Mouse (Mus musculus) heart, adult 18-20 months (tissue): ENCODE results near the gene Osbpl3. TPM values are rescaled to one million over a fixed set of nuclear protein-coding genes. Genes with fewer than 3 reads are reported as not detected.
"Not testable (repeated sequence)": the region's sequence is repeated elsewhere in the genome, so short reads cannot be mapped to it uniquely, and the experiment has no call there.

ENCODE experiments used
- DNase-seq, 2 experiments: peaks; one replicate each; pipeline ENCODE4 v3.0.0; 2021 to 2022; ENCODE audit warnings: mixed read lengths in 1 of 2
- total RNA-seq, 2 experiments: library from RNA; stranded (reverse); gene quantifications; 2 replicates each; pipeline ENCODE4 v1.2.3; 2021

The Osbpl3 gene
- total RNA-seq, 2 experiments from 2014 or later, result 23.9 to 25.5 TPM

DNA sequence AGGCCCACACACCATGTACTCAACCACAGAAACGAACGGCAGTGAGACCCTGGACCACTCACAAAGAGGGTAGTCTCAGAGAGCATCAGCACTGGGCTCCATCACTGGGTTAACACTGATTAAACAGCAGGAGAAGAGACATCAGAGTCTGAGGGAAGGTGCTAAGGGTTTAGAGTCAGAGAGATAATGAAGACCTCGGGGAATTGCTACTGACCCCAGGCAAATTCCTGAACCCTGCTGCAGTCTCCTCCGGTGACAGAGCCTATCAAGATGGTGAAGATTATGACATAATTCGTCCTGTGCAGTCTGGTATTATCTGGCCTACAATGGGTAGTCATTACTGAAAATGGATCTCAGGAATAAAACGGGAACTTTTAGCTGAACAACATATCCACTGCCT, 2.4 kb downstream of the Osbpl3 start:
- DNase-seq, result no peak

DNA sequence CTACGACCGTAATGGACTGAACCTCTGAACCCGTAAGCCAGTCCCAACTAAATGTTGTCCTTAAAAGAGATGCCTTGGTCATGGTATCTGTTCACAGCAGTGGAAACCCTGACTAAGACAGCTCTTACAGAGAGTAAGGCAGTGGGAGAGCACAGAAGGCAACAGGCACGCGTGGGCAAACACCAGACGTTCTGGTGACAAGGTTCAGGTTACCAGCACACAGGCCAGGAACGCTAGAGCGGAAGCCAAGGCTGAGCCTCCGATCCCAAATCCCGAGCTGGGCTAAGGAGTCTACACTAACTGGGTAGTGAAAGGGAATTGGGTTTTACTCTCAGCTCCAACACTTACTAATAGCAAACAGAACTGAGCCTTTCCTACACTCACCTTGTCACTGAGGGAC, 3.8 kb downstream of the Osbpl3 start:
- no peak for DNase-seq

DNA sequence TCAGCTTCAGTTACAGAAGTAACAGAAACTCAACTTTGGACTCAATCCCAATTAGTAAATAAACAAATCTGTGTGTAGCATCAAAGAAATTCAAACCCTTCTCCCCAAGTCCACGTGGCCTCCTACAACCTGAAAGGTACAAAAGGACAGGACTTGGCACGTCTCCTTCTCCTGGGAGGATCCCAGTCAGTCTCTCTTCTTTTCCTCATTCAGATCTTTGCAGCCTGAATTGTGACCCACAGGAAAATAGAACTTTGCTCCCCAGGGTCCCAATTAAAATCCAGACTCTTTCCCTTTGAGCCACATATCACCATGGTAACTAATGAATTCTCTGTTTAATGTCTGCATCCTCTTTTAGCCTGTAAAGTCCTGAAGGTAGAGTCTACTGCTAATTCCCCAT, 10.4 kb downstream of the Osbpl3 start:
- no peak for DNase-seq

DNA sequence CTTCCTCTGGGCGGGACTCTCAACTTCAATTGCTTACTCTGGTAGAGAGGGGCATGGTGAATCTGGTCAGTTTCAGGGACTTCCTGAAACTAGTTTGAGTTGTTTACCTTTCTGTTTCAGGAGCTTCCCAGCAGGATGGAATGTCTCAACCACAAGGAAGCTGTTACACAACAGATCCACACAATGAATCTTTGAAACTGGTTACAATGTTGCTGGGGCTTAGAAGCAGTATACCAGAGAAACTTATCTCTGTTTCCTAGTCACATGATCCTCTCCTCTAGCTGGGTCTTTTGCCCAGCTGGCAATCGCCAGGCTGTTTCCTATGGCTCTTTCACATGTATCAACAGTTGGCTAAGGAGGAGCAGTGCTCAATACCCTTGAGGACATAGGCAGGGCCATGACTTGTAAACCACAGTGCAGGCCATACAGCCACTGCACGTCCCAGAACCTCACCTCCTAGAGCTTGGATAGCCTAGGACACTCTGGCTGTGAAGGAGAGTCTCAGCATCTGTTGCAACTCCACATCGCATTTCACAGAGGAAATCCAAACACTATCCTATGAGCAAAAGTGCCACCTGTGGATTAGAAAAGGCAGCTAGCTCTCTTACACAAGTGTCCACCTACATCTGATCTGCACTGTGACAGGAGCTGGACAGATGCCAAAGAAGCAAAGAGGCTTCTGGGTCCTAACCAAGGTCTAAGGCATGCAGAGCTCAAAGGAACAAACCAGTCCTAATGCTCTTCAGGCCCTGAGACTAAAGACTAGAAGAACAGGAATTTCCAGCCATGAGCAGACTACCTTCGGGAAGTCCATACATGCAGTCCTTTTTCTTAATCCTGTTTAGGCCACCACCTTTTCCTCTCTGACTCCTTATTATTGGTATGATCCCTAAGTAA, 14.8 kb downstream of the Osbpl3 start:
- no peak for DNase-seq

DNA sequence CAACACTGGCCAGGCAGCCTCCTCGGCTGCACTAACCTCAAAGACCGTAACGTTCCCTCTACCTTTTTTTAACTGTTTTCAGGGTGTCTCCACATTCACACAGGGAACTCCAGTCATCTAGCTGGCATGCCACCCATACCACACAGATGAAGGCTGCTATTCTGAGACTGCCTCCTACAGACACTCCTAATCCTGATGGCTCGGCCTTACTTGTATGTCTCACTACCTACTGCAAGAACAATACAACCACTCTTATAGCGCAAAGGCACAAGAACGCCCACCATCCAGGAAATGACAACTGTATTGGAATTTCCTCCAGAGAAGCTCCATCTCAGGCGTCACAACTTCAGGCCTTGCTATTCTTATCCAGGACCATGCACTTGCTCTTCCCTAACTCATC, 15.8 kb downstream of the Osbpl3 start:
- DNase-seq, result no peak

DNA sequence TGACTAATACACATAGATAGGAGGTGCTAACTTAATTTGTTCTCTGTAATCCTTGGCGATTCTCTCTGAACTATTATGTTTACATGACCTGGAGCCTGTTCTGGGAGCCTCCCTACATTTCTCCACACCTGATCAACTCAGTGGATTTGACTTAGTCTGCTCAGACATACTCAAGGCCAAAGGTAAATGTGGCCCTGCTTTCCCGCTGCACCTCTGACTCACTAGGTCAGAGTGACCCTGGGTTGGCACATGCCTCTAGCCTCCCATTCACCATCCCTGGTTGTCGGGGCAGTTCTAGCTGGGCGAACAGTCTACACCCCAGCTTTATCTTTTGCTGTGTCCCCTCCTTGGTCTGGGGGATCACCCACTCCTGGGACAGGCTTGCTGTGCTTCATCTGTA, 17.1 kb downstream of the Osbpl3 start:
- not testable (repeated sequence) for DNase-seq

DNA sequence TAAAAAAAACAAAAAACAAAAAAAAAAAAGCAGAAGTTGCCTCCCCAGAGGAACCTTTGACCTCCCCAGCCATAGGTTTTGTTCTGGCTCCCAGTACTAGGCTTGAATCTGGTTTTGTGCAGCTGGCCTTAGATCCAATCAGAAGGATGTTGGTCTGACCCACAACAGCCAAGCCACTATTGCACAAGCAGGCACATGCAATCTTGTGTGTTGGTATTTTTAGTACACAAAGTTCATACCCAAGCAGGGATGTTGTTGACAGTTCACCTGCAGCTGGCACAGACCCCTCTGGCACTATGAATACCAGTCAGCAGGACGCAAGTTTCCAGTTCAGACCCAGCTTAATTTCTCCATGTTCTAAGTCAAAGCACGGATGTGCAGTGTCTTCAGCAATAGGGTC, 18.2 kb downstream of the Osbpl3 start:
- peak; percentile 64 to 67 for DNase-seq

DNA sequence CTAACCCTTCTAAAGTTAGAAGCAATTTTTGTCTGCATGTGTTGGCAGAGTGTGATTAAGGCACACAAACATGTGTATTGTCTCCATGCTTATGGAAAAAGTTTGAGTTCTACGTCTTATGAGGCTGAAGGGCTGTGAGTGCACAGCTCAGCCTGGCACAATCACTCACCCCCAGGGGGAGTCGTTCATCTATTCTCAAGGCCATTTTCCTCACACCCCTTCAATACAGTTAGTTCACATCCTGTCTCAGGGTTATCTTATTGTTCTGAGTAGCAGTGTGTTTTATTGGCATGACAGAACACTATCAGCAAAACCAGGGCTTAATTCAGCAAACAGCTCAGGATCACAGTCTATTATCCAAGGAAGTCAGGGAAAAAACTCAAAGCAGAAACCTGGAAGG, 19.3 kb downstream of the Osbpl3 start:
- no peak for DNase-seq

DNA sequence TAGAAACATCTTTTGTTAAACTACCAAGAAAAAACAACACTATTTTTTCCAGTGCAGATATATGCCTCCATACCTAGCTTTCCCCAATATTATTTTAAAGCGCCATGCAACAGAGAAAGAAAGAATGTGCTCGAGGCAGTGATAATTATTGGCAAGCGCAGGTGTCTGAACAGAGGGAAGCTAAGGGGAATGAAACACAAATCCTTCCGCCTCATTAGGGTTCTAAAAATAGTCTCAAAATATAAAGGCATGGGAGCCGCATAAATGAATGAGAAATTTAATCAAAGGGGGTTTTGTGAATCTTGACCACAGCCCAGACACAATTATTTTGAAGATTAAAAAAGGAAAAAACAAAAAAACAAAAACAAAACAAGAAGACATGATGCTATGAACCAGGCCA, 23.5 kb downstream of the Osbpl3 start:
- no peak for DNase-seq

DNA sequence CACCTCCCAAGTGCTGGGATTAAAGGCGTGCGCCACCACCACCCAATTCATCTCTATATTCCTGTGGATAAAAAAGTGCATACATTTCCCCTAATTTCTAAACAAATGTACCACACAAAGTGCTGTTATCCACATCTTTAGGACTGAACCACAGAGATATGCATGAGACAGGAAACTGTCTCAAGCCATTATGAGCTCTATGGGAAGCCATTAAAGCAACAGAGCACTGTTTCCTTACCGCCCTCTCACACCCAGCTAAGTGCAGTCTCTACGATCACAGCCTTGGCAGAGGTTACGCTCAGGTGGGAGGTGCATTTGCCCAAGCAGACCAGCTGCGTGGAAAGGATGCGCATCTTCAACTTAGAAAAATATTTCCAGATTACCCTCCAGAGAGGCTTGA, 26.7 kb downstream of the Osbpl3 start:
- DNase-seq, result no peak

DNA sequence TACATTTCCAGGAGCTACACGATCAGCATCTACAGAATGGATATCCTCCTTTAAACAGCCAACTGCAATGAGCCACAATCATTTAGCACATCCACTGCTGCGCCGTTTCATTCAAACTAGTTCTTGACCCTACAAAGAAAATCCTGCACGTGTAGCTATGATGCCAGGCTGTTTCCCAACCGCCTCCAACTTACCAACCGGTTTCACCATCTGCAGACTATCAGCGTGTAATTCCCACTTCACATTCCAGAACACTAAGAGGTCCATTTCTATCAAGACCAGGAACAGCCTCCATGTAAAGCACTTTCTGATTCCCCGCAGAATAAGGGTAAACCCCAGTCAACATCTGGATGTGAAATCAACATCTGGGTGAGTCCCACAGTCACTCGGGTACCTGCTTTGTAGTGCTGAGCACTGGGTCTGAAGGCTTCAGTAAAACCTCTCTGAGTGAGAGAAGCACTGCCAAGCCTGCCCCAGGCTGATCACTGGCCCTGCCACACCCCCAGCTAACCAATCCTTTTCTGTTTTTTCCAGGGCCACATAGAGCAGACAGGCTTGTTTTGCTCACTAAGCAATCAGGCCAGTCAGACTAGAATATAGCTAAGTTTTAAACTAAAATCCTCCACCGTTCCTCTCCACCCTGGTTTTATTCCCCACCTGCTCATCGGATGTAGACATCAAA, 28.8 kb downstream of the Osbpl3 start:
- no peak for DNase-seq

DNA sequence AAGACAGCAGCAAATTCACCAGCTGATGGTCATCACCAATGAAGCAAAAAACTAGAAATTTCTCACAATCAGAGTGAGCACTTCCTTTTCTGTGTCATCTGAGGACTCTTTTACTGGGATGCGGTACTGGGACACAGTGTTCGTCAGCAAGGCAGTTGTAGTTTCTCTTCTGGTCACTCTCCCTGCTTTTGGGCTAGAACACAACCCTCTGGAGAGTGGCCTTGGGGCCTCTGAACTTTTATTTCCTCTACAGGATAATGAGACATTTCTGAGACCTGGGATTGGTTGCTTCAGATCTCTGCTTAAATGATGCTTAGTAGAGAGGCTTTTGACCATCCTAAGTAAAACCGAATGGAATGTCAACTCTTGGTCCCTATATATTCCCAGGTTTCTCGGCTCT, 29.4 kb downstream of the Osbpl3 start:
- peak in 1 of 2 experiments; percentile 41 for DNase-seq

DNA sequence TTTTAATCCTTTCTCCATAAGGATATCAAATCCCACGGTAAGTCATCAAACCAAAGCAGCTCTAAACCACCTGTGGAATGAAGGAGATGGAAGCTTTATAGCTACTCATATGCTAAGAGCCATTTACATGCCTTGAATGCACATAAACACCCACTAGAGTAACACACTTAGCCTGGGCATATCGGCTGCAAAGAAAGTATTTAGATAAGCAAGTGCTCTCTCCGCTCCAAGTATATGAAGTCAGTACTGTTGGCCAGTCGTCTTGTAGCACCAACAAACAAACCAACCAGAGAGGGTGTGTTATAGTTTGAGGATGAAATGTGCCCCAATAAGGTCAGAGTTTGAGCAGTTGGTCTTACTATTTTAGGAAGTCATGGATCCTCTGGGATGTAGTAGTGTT, 31.7 kb downstream of the Osbpl3 start:
- DNase-seq, result no peak

DNA sequence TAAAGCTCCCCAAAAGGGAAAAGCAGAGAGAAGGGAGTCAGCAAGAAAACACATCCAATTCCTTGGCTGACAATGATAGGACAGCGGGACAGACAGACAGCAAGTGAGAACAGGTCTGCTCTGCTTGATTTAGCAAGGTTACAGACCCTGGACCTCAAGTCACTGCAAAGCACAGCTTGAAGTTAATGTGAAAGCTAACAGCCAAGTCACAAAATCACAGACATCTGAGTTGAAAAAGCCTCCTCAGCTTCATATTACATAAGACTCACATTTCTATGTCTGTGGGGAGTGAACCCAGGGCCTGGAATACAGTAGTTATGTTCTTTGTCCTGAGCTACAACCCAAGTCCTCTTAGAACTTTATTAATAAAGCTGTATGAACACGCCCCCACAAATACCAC, 35.6 kb downstream of the Osbpl3 start:
- DNase-seq, result no peak

DNA sequence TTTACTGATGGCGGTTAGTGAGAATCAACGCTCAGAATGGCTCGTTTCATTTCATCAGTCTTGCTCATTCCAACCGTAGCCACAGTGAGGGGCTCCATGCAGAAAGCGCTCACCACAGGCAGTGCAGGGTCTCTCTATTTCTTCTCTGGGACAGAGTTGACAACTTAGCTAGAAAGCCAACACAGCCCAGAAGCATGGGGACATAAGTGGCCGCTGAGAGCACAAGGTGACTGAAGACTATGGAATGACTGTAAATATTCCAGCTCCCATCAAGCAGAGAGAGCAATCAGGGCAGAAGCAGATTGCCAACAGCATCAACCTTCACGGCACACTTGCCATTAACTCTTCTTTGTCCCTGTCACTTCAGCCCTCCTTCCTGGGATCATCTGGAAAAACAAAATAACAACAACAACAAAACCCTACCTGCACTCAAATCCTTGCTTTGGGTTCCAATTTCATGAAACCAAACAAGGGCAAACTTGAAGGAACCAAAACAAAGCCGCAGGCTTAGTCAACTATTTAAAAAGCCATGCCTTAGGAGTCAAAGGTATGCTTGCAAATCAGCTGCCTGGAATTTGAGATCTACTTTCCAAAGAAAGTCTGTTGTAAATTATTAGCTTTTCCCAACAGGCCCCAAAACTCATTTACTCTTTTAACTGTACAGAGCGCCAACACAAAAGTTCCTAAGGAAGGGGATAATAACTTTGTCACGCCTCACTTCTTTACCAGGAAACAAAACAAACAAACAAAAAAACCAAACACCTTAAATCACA, 36.3 kb downstream of the Osbpl3 start:
- no peak for DNase-seq

DNA sequence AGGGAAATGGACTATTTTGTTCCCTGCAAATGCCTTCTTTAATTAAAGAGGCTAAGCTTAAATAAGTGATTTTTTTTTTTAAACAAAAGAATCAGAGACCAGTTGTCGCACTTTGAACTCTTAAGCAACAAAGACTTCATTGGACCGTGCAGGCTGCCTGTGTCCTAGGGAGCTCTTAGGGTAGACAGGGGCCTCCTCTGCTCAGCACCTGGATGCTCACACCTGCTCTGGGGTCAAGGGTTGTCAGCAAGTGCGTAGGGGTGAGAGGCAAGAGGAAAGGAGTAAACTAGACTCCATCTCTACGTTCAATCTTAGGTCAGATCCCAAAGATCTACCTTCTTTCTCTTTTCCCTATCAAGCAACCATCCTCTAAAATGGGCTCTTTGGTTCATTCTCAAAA, 37.0 kb downstream of the Osbpl3 start:
- no peak for DNase-seq

DNA sequence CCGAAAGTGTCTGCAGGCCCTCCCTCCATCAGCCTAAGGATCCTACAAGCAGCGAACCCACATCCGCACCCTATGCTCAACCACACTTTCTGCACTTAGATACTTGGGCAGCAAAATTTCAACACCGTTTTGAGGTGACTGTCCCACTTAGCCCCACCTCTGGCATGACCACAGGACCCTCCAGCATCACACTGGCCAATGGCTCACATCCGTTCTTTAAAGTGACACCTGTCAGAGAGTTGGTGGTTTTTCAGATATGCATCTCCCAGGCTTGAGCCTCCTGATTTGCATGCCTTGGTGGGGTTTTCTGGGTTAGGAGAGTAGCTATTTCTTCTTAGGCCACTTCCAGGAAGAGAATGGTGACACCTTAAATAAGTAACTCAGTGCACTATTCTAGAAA, 39.1 kb downstream of the Osbpl3 start:
- DNase-seq, result no peak

DNA sequence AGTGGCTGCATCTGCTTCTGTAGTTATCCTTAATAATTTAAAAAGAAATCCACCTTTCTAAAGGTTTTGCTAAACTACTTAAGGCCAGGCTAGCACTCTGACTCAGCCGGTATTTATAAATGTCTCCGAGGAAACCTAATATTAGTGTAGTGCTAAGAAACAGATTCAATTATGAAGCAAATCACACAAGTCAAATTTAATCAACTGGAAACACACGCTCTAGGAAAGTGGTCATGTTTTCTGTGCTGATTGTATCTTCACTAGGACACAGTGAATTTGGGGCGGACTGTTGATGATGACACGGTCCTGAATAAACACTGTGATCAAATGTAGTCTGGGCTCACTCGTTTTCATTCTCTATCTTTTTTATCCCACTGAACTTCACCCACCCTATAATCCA, 40.6 kb downstream of the Osbpl3 start:
- no peak for DNase-seq

DNA sequence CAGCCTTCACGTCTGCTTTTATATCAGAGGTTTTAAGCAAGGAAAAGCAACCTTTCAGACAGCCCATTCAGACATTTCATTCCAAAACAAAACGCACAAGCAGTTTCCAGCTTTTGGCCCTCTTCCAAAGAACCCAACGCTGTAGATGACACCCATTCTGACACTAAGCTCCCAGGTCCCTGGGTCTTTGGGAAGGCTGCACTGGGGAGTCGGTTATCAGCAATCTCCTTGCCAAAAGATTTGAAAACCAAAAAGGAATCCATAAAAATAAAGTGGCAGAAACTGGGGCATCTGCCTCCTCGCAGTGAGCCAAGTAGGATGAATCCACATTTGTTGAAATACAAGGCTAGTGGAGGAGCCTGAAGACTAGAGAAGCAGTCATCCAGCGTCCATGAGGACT, 41.5 kb downstream of the Osbpl3 start:
- DNase-seq, result peak in 1 of 2 experiments; percentile 56

DNA sequence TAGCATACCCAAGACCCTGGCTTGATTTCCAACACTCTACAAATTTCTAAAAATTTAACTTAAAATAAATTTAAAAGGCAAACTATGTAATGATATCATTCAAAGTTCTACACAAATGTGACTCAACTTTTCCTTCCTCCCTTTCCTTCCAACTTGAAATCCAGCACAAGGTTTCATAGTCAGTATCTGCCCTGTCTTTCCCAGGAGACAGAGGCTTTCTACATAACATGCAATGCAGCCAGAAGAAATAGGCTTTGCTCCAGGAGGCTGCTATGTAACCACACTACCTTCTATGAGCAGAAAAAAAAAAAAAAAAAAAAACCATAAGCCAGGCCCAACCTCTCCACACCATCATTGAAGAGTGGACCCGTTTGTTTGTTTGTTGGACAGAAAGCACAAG, 42.6 kb downstream of the Osbpl3 start:
- DNase-seq, result peak in 1 of 2 experiments; percentile 30

DNA sequence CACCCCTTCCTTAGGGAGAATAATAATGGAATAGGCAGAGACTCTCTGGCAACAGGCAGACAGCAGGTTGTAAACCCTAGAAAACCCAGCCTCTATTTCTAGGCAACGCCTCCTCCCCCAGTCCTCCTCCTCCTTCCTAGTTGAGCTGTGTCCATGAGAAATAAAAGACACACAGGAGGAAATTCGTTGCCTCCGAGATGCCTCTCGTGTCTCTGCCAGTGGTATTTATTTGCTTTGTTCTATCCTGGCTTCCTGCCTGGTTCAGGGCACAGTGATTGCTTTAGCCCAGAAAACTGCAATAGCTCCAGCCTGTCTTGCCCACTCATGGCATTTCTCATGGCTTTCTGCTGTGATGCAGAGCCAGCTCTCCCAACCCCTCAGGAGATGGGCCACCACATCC, 43.8 kb downstream of the Osbpl3 start:
- DNase-seq, result peak in 1 of 2 experiments; percentile 26

DNA sequence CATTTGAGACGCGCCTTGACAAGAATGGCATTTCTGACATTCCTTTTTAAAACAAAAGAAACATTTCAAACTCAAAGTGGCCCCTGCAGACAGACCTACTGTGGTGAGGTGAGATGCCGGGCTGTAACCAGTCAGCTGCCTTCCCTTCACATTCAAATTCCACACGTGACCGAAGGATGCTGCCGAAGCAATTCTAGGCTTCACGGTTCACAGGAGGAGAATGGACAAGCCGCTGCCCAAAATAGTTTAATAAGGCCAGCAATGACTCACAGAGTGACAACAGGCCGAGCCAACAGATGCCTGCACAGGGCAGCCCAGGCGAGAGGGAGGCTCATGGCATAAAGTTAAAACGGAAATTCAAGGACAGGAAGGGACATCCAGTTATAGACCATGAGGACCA, 51.3 kb downstream of the Osbpl3 start:
- DNase-seq, result peak; percentile 64 to 76

DNA sequence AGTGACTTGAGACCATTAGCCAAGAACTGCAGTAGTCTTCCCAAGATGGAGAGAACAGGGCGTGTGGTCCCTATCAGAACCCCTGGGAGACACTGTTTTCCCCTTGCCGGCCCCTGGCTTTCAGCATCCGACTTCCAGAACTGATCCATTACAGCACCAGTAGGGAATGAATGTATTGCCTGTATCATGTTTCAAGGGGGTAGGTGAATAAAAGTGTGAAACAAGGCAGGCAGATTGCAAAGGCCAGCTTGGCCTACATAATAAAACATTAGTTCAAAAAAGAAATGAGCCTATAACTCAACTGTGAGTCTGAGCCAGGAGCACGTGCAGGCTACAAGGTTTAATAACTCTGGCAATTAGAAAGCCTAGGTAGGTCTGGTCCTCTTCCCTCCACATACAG, 52.5 kb downstream of the Osbpl3 start:
- no peak for DNase-seq
